Mouse (Mus musculus): ENCODE measurements around the gene Fam49a.

- TF ChIP-seq CTCF (IDR thresholded peaks at IDR 0.05; ENCODE audit: control insufficient read depth, insufficient read depth, insufficient read length) (no peak), CEBPB (IDR thresholded peaks at IDR 0.05; ENCODE audit: low read depth) (no peak), MYOD1 (IDR thresholded peaks at IDR 0.05; ENCODE audit: control insufficient read depth, insufficient read length, low read depth) (no peak), USF1 (IDR thresholded peaks at IDR 0.05; ENCODE audit: low read depth) (no peak), MYOG (IDR thresholded peaks at IDR 0.05; ENCODE audit: control insufficient read depth, extremely low read depth, insufficient read length) (no peak), MAX (IDR thresholded peaks at IDR 0.05) (no peak)
These were observed 12.4 kb upstream of the Fam49a start for GRCm38 (mm10) chr12:12249521-12249920.

Data from C2C12 (cell line).